Mouse (Mus musculus) brown adipose tissue, adult 24 weeks (tissue): ENCODE measurements around the gene Ckap2l. TPM values are rescaled to one million over a fixed set of nuclear protein-coding genes. Genes with fewer than 3 reads are reported as not detected.

Experiments used
- H3K27ac ChIP-seq: fragments of 200-500 bp; replicated peaks from 2 replicates; pipeline ENCODE4 v1.5.1; 2012; ENCODE audit warnings: low read depth, mild to moderate bottlenecking, low read length
- H3K4me1 ChIP-seq: fragments of 200-500 bp; 2 replicates; pipeline ENCODE4 v1.6.1; 2012; ENCODE audit warnings: low read length, mixed read lengths; ENCODE audit not compliant: control insufficient read depth, insufficient read depth, insufficient read length
- H3K4me3 ChIP-seq: fragments of 200-500 bp; 2 replicates; pipeline ENCODE4 v1.5.1; 2012; ENCODE audit warnings: low read depth, mild to moderate bottlenecking, low read length, moderate library complexity; ENCODE audit not compliant: insufficient read depth
- polyA plus RNA-seq: library from polyadenylated mRNA; stranded (reverse); fragments of >200 nt; gene quantifications from 2 replicates; pipeline ENCODE4 v1.2.4, GENCODE M21; 2012; ENCODE audit not compliant: missing spikeins, insufficient read depth, insufficient read length

The Ckap2l gene
- polyA plus RNA-seq, 1 experiment = not detected

GRCm38 (mm10) chr2:129233218-129233617 is 63.8 kb downstream of the Ckap2l start:
- Histone ChIP-seq H3K27ac (no peak overlapping the region), H3K4me1 (no peaks in the 10 kb centered on the region), H3K4me3 (no peak overlapping the region)

- H3K27ac ChIP-seq = no peak overlapping the region
- no peak overlapping the region for H3K4me3 ChIP-seq
- no peaks in the 10 kb centered on the region for H3K4me1 ChIP-seq
Measured at GRCm38 (mm10) chr2:129232484-129232883, 64.5 kb downstream of the Ckap2l start.

- H3K4me1 ChIP-seq = no peaks in the 10 kb centered on the region
- H3K27ac ChIP-seq = no peak overlapping the region
- no peak overlapping the region for H3K4me3 ChIP-seq
Measured at GRCm38 (mm10) chr2:129232023-129232422, 65.0 kb downstream of the Ckap2l start.

DNA sequence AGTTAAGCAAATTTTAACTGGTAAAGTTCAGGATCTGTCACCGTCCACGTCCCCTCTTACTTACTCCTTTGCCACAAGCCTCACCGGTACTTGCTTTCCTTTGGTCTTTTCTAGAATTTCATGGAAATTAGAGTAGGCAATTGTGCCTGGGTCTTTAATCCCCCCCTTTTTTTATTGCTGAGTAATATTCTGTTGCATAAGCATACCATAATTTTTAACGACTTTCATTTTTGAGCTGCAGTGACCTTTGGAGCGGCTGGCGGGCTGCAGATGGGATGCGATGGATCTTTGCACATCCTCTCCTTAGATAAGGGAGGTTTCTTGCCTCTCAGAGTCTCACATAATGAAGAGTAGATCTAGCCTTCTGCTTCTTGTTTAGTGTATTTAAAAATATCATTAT is 67.7 kb downstream of the Ckap2l start:
- H3K27ac ChIP-seq = no peak overlapping the region
- no peak overlapping the region for H3K4me3 ChIP-seq
- H3K4me1 ChIP-seq = no peaks in the 10 kb centered on the region

DNA sequence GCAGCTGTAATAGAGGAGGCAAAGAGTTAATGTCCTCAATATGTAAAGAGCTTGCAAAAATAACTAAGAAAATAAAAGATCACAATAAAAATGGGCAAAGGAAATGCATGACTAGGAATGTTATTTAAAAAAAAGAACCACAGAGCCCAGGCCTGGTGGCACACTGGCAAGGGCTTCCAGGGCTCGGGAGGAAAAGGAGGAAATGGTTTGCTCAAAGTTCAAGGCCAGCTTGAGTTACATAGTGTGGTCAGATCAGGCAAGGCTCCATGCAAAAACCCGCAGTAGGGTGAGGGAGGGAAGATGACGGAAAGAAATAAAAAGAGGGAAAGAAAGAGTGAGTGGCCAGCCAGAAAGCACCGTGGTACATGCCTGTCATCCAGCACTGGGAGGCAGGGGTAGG is 68.4 kb downstream of the Ckap2l start:
- H3K4me1 ChIP-seq = no peaks in the 10 kb centered on the region
- no peak overlapping the region for H3K27ac ChIP-seq
- H3K4me3 ChIP-seq = no peak overlapping the region

DNA sequence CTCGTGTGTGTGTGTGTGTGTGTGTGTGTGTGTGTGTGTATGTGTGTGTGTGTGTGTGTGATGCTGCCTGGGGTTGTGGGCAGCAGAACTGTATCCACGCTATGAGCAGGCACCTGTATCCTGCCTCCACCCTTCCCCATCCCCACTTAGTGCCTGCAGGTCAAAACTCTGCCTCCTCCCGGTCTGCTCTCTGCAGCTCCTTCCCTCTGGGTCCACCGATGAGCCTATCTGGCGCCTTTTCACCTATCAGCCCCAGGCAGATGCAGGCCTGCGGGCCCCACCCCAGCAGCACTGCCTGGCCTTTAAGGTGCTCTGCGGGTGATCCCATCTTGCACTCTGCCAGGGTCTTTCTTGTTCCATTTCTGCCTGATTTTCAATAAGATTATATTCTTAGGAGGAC is 69.3 kb downstream of the Ckap2l start:
- Histone ChIP-seq H3K27ac (no peak overlapping the region), H3K4me3 (no peak overlapping the region), H3K4me1 (no peaks in the 10 kb centered on the region)

GRCm38 (mm10) chr2:129227011-129227529 is 69.9 kb downstream of the Ckap2l start:
- H3K27ac ChIP-seq = no peak overlapping the region
- H3K4me3 ChIP-seq = no peak overlapping the region
- H3K4me1 ChIP-seq = no peaks in the 10 kb centered on the region

DNA sequence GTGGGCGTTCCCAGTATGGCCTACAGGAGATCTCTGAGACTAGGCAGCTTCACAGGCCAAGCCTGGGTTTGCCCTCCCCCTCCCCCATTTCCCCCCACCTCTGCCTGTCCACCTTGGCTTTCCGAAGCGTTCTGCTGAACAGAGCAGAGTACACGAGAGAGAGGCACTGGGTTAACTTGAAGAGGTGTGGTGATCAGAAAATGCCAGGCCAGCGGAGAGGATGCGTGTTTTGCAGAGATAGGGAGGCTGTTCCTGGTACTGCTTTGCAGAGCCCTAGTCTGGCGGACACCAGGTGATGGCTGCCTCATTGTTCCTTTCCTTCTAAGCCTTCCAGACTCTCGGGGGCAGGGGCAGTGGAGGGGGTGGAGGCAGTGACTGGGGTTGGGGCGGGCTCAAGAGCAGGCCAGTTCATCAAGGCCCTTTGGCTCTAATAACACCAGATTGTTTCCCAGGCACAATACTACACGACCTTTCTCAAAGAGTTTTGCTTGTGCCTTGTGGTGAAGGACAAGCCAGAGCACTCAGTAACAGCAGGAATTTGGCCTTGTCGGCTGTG is 70.6 kb downstream of the Ckap2l start:
- H3K27ac ChIP-seq = no peak overlapping the region
- H3K4me3 ChIP-seq = no peak overlapping the region
- no peaks in the 10 kb centered on the region for H3K4me1 ChIP-seq

DNA sequence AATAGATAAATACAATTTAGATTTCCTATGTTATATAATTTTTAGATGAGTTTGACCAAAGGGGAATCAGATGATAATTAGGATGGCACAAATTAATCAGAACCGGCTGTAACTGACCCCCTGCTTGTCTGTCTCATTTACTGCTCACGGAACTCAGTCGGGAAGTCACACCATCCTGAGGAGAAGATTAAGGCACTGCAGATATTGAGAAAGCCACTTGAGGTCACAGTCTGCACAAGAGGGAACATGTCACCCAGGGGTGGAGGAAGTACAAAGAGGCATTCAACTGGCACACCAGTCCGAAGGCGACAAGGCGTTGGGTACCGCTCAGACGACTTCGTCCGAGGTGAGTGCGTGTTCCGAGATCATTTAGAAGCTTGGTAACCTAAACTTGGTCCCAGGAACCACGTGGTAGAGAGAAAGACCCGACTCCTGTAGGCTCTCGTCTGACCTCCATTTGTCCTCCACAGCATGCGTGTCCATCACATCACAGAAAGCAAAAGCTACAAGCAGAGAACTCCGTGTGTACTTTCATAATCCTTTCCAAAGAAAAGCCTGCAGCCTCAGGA is 71.7 kb downstream of the Ckap2l start:
- Histone ChIP-seq H3K4me3 (no peak overlapping the region), H3K4me1 (no peaks in the 10 kb centered on the region), H3K27ac (no peak overlapping the region)

- no peak overlapping the region for H3K4me3 ChIP-seq
- H3K27ac ChIP-seq = no peak overlapping the region
- no peaks in the 10 kb centered on the region for H3K4me1 ChIP-seq
Measured at GRCm38 (mm10) chr2:129224178-129224577, 72.8 kb downstream of the Ckap2l start.

- Histone ChIP-seq H3K4me1 (no peaks in the 10 kb centered on the region), H3K27ac (no peak overlapping the region), H3K4me3 (no peak overlapping the region)
Measured at GRCm38 (mm10) chr2:129221097-129221632, 75.8 kb downstream of the Ckap2l start.

DNA sequence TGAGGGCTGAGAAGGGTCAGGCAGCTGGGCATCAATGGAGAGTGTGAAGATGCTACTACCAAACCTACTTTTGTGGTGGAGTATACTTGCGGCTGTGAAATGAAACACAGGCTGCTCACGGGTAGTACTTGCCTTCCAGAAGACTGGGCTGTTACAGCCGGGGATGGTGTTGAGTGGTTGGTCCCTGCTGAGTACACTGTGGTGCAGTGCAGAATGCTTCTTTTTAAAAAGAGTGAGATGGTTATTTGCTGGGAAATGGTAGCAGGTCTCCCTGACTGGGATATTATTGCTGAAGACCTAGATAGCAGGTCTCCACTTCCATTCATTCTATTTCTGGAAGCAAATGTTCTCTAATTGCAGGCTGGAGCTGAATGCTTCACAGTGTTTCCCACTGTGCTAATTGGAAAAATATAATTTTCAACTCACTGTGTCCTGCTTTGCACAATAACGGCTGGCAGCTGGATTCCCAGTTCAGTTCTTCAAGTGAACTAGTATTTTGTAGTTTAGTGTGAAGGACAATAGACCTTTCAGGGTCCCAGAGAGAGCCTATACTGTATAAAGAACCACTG is 78.4 kb downstream of the Ckap2l start:
- H3K27ac ChIP-seq = no peak overlapping the region
- no peak overlapping the region for H3K4me3 ChIP-seq
- H3K4me1 ChIP-seq = no peaks in the 10 kb centered on the region

Other genes starting within 250 kb of the Ckap2l start
- 0.25 TPM in 1 of 2 replicates, not detected in the other for gene Vinac1, start 249.0 kb downstream of the Ckap2l start, polyA plus RNA-seq
- 11.6 and 14.0 TPM in 2 replicates for gene Ttl, start 231.3 kb downstream of the Ckap2l start, polyA plus RNA-seq
- 2.7 and 3.5 TPM in 2 replicates for gene Polr1b, start 196.2 kb downstream of the Ckap2l start, polyA plus RNA-seq
- gene Chchd5, start 167.5 kb downstream of the Ckap2l start, polyA plus RNA-seq = 19.6 and 20.1 TPM in 2 replicates
- 5.6 and 7.3 TPM in 2 replicates for gene Slc20a1, start 98.4 kb downstream of the Ckap2l start, polyA plus RNA-seq
- gene Il1a, start 12.8 kb upstream of the Ckap2l start, polyA plus RNA-seq = not detected in 2 replicates
- gene Il1b, start 73.9 kb upstream of the Ckap2l start, polyA plus RNA-seq = 1.7 and 9.4 TPM in 2 replicates
- not detected in 2 replicates for gene F830045P16Rik, start 239.4 kb upstream of the Ckap2l start, polyA plus RNA-seq